Mouse (Mus musculus) kidney, embryonic 15.5 days (tissue): Measurements from ENCODE around the gene Evi2. TPM values are rescaled to one million over a fixed set of nuclear protein-coding genes. Genes with fewer than 3 reads are reported as not detected.
A peak's percentile ranks its signal among the peaks of the same experiment; 100 is the strongest.

Experiments used
- ATAC-seq: fragments of 200-750 bp; cut with Nextera tagmentation; replicated peaks from 2 replicates; pipeline ENCODE4 v1.8.0; 2017; ENCODE audit warnings: moderate TSS enrichment; ENCODE audit not compliant: low FRiP score
- H3K27ac ChIP-seq: fragments of 300-500 bp; sonication (generic); 2 replicates; pipeline ENCODE4 v1.5.1; 2015; ENCODE audit warnings: mild to moderate bottlenecking, inconsistent platforms
- H3K27me3 ChIP-seq: fragments of 300-500 bp; sonication (generic); 2 replicates; pipeline ENCODE4 v1.6.1; 2015; ENCODE audit warnings: inconsistent platforms
- H3K36me3 ChIP-seq: fragments of 300-500 bp; sonication (generic); 2 replicates; pipeline ENCODE4 v1.6.1; 2015; ENCODE audit warnings: inconsistent platforms
- H3K4me1 ChIP-seq: fragments of 300-500 bp; sonication (generic); 2 replicates; pipeline ENCODE4 v1.6.1; 2015; ENCODE audit warnings: inconsistent platforms
- H3K4me2 ChIP-seq: fragments of 300-500 bp; sonication (generic); 2 replicates; pipeline ENCODE4 v1.6.1; 2015; ENCODE audit warnings: moderate library complexity, mild to moderate bottlenecking, inconsistent platforms
- H3K4me3 ChIP-seq: fragments of 300-500 bp; sonication (generic); replicated peaks from 2 replicates; pipeline ENCODE4 v1.5.1; 2015; ENCODE audit warnings: mild to moderate bottlenecking, inconsistent platforms
- H3K9ac ChIP-seq: fragments of 300-500 bp; sonication (generic); 2 replicates; pipeline ENCODE4 v1.6.1; 2015; ENCODE audit warnings: mild to moderate bottlenecking, inconsistent platforms
- H3K9me3 ChIP-seq: fragments of 300-500 bp; sonication (generic); replicated peaks from 2 replicates; pipeline ENCODE4 v1.6.1; 2016; ENCODE audit warnings: inconsistent platforms
- WGBS: fragments of 180-500 bp; shearing (Covaris S2); methylation state at CpG from one replicate; pipeline ENCODE4 v1.1.7; 2015; ENCODE audit warnings: mixed read lengths; 5-methylcytosine and 5-hydroxymethylcytosine counted together
- polyA plus RNA-seq: library from polyadenylated mRNA; unstranded; fragments of >200 nt; fragmentation: Nextera tagmentation; extraction: Ambion mirVana; gene quantifications from 2 replicates; pipeline ENCODE4 v1.2.1, GENCODE M21; 2015

Evi2 gene
- polyA plus RNA-seq, 1 experiment from 2014 or later: 0.78 TPM

DNA sequence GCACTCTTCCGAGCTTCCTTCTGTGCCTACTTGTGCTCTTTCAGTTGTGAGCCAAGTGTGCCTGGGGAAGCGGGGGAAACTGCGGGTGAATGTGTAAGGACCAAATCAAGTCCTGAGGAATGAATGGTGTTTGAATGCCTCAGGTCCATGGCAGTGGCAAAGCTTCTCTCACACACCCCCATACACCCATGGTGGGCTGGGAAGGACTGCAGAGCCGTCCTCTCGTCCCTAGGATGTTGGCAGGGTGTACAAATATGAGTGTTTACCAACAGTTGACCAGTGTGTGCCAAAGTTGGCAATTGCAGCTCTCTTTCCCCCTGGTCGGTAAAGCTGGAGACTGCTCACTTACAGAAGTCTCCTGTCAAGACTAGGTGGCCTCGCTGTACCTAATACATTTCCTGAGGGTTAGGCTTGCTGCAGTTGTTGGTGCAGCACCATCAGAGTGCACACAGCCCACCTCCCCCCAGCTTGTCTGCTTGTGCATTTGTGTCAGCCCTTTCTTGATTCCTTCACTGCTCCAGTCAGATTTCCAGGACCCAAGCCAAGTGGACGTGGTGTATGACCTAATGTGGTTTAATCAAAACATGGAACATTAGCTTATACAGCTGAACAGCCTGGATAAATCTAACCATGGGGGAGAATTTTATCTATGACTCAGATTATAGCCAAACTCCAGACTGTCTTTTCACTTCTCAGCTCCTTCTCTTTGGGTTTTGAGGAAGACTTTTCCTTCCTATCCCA, 3.7 kb upstream of the Evi2 start:
- Histone ChIP-seq H3K4me3 (no peak overlapping the region), H3K27ac (no peak overlapping the region), H3K9me3 (no peaks in the 10 kb centered on the region), H3K9ac (no peak overlapping the region), H3K4me2 (no peak overlapping the region), H3K4me1 (0 out of 2 replicates have a peak, but pooled peaks cover 4% of the 10 kb centered on the region), H3K27me3 (no peaks in the 10 kb centered on the region), H3K36me3 (peaks cover 48% of the 10 kb centered on the region)
- 83% methylated on average over 8 of the region's 8 CpGs for WGBS
- no peak for ATAC-seq

DNA sequence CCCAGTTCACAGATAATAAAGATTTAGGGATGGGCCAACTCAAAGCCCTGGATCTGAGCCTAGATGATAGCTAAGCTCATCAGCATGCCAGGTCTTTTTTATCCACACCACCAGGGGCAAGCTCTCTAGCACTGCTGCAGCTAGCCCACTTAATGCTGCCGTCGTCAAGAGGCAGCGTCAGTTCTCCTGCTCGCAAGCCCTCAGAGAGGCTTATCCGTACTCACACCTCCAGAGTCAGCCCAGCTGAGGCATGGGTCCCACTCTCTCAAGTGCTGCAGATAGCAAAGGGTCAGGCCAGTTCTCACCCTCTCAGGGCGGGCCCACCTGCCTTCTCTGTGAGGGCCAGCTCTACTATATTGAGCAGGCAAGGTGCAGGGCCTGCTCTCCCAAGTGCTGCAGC, 2.9 kb upstream of the Evi2 start:
- ATAC-seq: no peak

DNA sequence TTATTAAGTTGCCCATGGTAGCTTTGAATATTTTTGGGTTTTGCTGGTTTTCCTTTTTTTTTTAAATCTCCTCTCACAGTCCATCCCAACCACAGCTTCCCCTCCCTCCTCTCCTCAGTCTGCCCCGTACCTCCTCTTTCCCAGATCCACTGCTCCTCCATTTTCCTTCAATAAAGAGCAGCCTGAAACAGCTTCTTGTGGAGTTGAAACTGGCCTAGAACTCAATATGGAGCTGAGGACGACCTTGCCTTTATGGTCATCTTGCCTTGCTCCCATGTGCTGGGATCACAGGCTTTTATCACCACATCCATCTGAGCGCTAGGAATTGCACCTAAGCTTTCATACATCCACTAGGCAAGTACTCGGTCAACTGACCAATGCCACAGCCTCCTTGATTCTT, 1.1 kb upstream of the Evi2 start:
- Histone ChIP-seq H3K27ac (no peak overlapping the region), H3K9ac (no peak overlapping the region), H3K4me3 (no peak overlapping the region), H3K36me3 (peaks cover 37% of the 10 kb centered on the region), H3K27me3 (no peaks in the 10 kb centered on the region), H3K9me3 (no peaks in the 10 kb centered on the region), H3K4me1 (0 out of 2 replicates have a peak, but pooled peaks cover 4% of the 10 kb centered on the region), H3K4me2 (no peak overlapping the region)
- WGBS: 94% methylated on average over 4 of the region's 4 CpGs
- no peak for ATAC-seq

More for the DNA sequence above, 2.9 kb upstream of the Evi2 start:
- H3K27ac ChIP-seq: no peak overlapping the region
- H3K4me2 ChIP-seq: no peak overlapping the region
- H3K4me3 ChIP-seq: no peak overlapping the region
- H3K9me3 ChIP-seq: no peaks in the 10 kb centered on the region
- peaks cover 47% of the 10 kb centered on the region for H3K36me3 ChIP-seq
- 0 out of 2 replicates have a peak, but pooled peaks cover 4% of the 10 kb centered on the region for H3K4me1 ChIP-seq
- H3K27me3 ChIP-seq: no peaks in the 10 kb centered on the region
- no peak overlapping the region for H3K9ac ChIP-seq
- 86% methylated on average over 6 of the region's 6 CpGs for WGBS

DNA sequence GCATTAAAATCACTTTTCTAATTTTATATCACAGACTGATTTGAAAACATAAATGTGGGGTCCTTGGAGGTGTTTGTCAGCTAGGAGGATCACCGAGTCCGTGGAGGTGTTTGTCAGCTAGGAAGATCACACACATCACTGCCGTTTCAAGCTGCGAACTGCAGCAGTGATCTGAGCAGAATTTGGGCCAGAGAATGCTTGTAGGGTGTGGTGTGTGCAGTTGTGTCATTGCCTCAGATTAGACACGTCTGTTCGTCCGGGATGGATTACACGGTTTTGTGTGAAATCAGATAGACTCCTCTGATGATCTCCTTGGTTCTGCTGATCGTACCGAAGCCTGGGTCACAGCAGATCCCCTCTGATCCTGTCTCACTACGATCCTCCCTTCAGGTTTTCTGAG, 385 bp upstream of the Evi2 start:
- H3K4me1 ChIP-seq: 0 out of 2 replicates have a peak, but pooled peaks cover 4% of the 10 kb centered on the region
- H3K27me3 ChIP-seq: no peaks in the 10 kb centered on the region
- no peaks in the 10 kb centered on the region for H3K9me3 ChIP-seq
- H3K27ac ChIP-seq: no peak overlapping the region
- 89% methylated on average over 11 of the region's 11 CpGs for WGBS
- no peak overlapping the region for H3K4me3 ChIP-seq
- H3K36me3 ChIP-seq: peaks cover 36% of the 10 kb centered on the region
- ATAC-seq: no peak
- no peak overlapping the region for H3K9ac ChIP-seq
- no peak overlapping the region for H3K4me2 ChIP-seq

DNA sequence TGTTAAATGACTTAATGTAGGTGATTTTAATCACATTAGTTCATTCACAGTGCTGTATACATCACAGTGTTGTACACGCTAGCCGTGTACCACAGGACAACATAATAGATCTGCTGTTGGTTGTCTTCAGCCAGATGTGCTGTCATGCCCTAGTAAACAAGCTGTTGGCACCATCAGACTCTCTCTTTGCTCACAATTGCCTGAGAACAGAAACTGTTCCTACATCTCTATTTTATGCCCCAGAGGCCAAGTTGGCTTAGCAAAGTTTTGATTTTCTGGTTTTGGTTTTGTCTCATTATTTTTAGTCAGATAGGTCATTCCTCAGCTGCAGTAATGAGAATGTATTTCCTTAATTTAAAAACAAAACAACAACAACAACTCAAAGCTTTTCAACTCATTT, 653 bp downstream of the Evi2 start:
- H3K4me3 ChIP-seq: no peak overlapping the region
- no peaks in the 10 kb centered on the region for H3K9me3 ChIP-seq
- peaks cover 30% of the 10 kb centered on the region for H3K36me3 ChIP-seq
- no peak overlapping the region for H3K27ac ChIP-seq
- no peaks in the 10 kb centered on the region for H3K27me3 ChIP-seq
- no peak overlapping the region for H3K4me2 ChIP-seq
- no peak overlapping the region for H3K9ac ChIP-seq
- no peak for ATAC-seq
- H3K4me1 ChIP-seq: peaks cover 7% of the 10 kb centered on the region; the same call in 1 of the 2 replicates
- 94% methylated on average over 2 of the region's 2 CpGs for WGBS

DNA sequence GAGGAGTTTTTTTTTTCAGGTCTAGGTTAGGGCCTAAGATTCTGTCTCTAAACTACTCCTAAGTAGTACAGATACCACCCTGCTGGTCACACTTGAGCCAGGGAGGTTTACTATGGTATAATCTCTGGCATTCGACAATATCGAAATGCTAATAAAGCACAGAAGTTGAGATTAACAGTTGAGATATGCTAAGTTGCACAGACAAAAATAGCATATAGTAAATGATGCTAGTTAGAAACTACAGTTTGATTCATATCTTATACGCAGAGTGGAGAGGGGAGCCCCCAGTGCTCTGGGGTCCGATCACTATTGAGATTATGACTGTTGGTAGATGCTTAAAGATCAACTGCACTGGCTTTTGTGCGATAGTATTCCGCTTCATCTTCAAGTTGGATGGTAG, 1.2 kb downstream of the Evi2 start:
- H3K27ac ChIP-seq: no peak overlapping the region
- peaks cover 30% of the 10 kb centered on the region for H3K36me3 ChIP-seq
- ATAC-seq: no peak
- 90% methylated on average over 6 of the region's 6 CpGs for WGBS
- H3K4me3 ChIP-seq: no peak overlapping the region
- H3K27me3 ChIP-seq: no peaks in the 10 kb centered on the region
- no peak overlapping the region for H3K4me2 ChIP-seq
- no peaks in the 10 kb centered on the region for H3K9me3 ChIP-seq
- no peak overlapping the region for H3K9ac ChIP-seq
- H3K4me1 ChIP-seq: peaks cover 10% of the 10 kb centered on the region

DNA sequence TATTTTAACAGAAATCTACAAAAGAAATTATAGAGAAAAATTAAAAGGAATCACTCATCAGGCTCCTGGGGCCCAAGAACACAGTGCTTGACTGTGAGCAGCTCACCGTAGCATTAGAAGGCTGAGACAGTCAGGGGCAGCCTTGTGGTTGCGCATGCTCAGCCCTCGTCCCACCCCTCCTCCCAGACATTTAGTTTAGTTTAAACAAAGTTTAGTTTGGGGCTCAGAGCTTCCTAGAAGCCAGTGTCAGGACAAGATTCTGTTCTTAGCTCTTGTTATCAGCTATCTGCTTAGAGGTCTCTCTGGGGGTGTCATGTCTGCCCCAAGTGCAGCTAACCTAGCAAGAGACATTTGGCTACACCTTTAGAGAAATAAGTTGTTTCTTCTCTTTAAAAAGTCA, 1.8 kb downstream of the Evi2 start:
- Histone ChIP-seq H3K4me2 (no peak overlapping the region), H3K4me1 (peaks cover 12% of the 10 kb centered on the region), H3K9me3 (no peaks in the 10 kb centered on the region), H3K4me3 (no peak overlapping the region), H3K27ac (no peak overlapping the region), H3K9ac (no peak overlapping the region), H3K27me3 (no peaks in the 10 kb centered on the region), H3K36me3 (peaks cover 30% of the 10 kb centered on the region)
- ATAC-seq: no peak
- 90% methylated on average over 3 of the region's 3 CpGs for WGBS

DNA sequence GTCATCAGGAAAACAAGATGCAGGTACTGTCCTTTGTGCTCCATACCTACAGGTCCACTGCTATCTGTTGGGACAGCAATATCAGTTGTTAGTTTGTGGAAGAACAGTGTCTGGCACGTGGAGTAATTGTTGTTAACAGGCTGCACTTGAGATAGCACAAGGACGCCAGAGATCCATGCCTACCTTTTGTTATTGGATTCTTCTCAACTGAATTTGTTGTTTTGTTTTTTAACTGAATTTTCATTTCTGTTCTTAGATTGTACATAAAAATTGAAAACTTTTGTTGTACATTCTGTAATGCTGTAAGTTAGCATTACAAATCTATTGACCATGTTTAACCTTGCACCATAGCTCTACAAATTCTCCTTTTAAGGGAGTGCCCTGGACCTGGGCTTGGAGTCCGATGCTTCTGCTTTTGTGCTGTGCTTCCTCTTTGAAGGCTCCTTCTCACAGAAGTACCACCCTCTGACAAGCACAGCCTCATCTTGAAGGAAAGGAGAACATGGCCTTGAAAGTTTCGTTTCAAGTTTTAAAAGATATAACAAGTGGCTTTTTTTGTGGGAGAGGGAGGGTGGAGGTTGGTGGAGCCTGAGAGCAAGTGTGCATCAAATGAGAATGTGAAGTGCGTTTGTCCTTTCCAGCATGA, 2.5 kb downstream of the Evi2 start:
- ATAC-seq: no peak
- Histone ChIP-seq H3K27ac (0 out of 2 replicates have a peak overlapping the region, but pooled peaks have one; percentile 11), H3K36me3 (peaks cover 30% of the 10 kb centered on the region), H3K9ac (no peak overlapping the region), H3K4me1 (peaks cover 14% of the 10 kb centered on the region), H3K4me2 (no peak overlapping the region), H3K27me3 (no peaks in the 10 kb centered on the region), H3K9me3 (no peaks in the 10 kb centered on the region), H3K4me3 (no peak overlapping the region)
- WGBS: 91% methylated on average over 5 of the region's 5 CpGs

DNA sequence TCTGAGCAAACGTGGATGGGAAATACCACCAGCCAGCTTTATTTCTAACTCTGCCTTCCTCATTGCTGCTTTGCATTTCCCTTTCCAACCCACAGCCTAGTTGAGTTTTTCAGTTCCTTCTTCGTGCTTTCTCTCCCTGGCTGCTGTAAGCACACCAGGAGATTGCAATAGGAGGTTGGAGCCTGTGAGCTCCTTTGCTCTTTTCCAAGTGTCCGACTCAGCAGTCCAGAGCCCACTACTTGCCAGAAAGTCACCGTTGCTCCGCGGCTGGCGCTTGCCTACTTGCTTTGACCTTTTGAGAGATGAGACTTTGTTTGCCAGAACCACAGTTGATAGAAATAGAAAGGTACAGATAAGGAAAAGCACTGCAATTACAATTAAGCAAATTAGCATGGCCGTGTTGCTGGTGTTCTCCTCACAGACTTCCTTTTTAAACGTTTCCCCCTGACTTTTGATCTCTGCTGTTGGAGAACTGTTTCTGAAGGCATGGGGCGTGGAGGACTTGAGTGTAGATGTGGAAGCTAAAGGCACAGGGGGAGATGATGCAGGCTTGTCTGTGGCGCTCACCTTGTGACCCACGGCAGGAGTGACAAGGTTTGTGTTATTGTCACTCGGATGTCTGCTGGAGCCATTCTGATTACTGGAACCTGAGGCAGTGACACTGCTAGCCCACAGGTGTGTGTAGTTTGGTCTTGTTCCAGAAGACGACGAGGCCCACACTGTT, 3.2 kb downstream of the Evi2 start:
- Histone ChIP-seq H3K27ac (0 out of 2 replicates have a peak overlapping the region, but pooled peaks have one; percentile 11), H3K9ac (no peak overlapping the region), H3K36me3 (peaks cover 30% of the 10 kb centered on the region), H3K4me2 (no peak overlapping the region), H3K4me3 (no peak overlapping the region), H3K9me3 (no peaks in the 10 kb centered on the region), H3K4me1 (peaks cover 14% of the 10 kb centered on the region), H3K27me3 (no peaks in the 10 kb centered on the region)
- 76% methylated on average over 15 of the region's 15 CpGs for WGBS
- ATAC-seq: no peak

DNA sequence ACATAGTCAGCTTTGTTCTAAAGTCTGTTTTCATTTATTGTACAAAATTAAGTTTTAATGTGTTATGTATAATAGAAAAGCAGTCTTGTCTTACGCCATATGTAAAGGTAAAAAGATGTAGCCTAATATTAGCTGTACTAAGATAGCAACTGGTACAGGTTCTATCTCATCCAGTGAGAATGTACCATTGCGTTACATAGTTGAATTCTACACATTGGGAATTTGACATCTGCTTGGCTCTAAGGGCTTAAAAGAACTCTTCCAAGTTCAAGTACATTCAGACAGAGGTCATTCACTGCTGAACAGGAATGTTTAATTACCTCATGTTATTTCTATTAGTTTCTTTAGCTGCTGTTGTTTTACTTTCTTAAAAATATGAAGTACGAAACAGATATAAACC, 3.8 kb downstream of the Evi2 start:
- peaks cover 14% of the 10 kb centered on the region for H3K4me1 ChIP-seq
- no peak for ATAC-seq
- H3K9me3 ChIP-seq: no peaks in the 10 kb centered on the region
- no peak overlapping the region for H3K9ac ChIP-seq
- no peak overlapping the region for H3K27ac ChIP-seq
- no peak overlapping the region for H3K4me3 ChIP-seq
- H3K36me3 ChIP-seq: peaks cover 28% of the 10 kb centered on the region
- no peaks in the 10 kb centered on the region for H3K27me3 ChIP-seq
- no peak overlapping the region for H3K4me2 ChIP-seq
- 90% methylated on average over 3 of the region's 3 CpGs for WGBS

DNA sequence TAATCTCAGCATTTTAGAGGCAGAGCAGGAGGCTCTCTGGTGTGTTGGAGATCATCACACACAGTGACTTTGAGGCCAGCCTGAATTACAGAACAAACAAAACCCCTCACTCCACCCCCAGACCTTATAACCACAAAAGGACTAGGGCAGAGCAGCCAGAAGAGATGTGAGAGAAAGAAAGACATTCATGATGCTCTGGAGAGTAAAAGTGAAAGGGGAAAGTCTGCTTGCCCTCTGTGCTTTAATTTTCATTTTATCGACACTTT, 6.1 kb downstream of the Evi2 start:
- Histone ChIP-seq H3K9ac (no peak overlapping the region), H3K4me3 (no peak overlapping the region), H3K4me2 (no peak overlapping the region), H3K27me3 (no peaks in the 10 kb centered on the region), H3K36me3 (peaks cover 17% of the 10 kb centered on the region), H3K27ac (peak overlapping the region; percentile 43; the same call in 1 of the 2 replicates), H3K4me1 (peaks cover 14% of the 10 kb centered on the region), H3K9me3 (no peaks in the 10 kb centered on the region)
- ATAC-seq: no peak
- 43% methylated on average over 1 of the region's 1 CpGs for WGBS

DNA sequence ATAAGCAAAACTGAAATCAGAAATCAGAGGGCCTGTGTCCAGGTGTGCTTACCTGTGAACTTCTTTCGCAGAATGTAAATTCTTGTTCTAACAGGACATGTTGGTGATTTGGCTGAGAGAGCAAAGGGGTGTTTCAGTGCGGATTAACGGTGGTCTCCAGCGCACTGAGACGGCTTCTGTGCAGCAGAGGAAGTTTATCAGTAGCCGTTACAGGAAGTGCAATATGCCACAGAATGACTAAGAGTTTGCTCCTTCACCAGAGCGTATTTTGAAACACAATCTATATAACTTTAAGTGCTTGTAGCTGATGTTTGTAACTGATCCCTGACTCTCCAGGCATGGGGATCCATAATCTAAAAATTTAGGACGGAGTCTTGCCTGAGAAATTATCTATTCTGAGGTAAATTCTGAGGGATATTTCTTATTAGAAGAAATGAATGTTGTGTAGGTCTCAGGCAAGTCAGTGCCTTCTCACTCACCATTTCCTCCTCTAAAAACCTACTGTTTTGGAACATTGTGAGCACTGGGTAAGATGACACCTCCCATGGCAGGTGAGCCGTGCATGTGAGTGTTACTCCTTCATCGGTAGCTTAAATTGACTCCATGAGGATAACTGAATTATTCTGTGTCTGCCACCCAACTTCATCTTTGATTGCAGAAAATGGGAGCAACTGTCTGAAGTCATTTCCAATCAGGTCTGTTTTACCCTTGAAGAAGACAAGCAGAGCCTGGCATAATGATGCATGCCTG, 6.7 kb downstream of the Evi2 start, which contains the start of gene Evi2b:
Gene Evi2b (minus strand): TSS at position 203 of the 750 bp plus-strand sequence.
- peaks cover 14% of the 10 kb centered on the region for H3K4me1 ChIP-seq
- no peak within 1 kb of the TSS for H3K4me3 ChIP-seq
- peak within 1 kb of the TSS; percentile 43; the same call in 1 of the 2 replicates for H3K27ac ChIP-seq
- 41% methylated on average over 10 of the region's 10 CpGs for WGBS
- no peak within 1 kb of the TSS for H3K9ac ChIP-seq
- H3K4me2 ChIP-seq: no peak within 1 kb of the TSS
- ATAC-seq: no peak
- H3K36me3 ChIP-seq: peaks cover 14% of the 10 kb centered on the region
- no peaks in the 10 kb centered on the region for H3K9me3 ChIP-seq
- no peaks in the 10 kb centered on the region for H3K27me3 ChIP-seq
